Mouse (Mus musculus) kidney, postnatal 0 days (tissue): ENCODE results near the gene A130010J15Rik. TPM values are rescaled to one million over a fixed set of nuclear protein-coding genes. Genes with fewer than 3 reads are reported as not detected.

Source experiments
- ATAC-seq: fragments of 200-750 bp; cut with Nextera tagmentation; replicated peaks from 2 replicates; pipeline ENCODE4 v1.8.0; 2017; ENCODE audit warnings: low read depth, moderate number of reproducible peaks, moderate TSS enrichment, moderate library complexity; ENCODE audit not compliant: low FRiP score
- DNase-seq: peaks from one replicate; pipeline ENCODE4 v3.0.0-alpha.2; 2016; ENCODE audit warnings: low spot score
- H3K27ac ChIP-seq: fragments of 300-500 bp; sonication (generic); 2 replicates; pipeline ENCODE4 v1.5.1; 2014; ENCODE audit warnings: mild to moderate bottlenecking
- H3K27me3 ChIP-seq: fragments of 300-500 bp; sonication (generic); 2 replicates; pipeline ENCODE4 v1.6.1; 2014; ENCODE audit warnings: low read length, mixed read lengths; ENCODE audit not compliant: insufficient read depth
- H3K36me3 ChIP-seq: fragments of 300-500 bp; sonication (generic); 2 replicates; pipeline ENCODE4 v1.6.1; 2014; ENCODE audit warnings: low read length, mixed read lengths; ENCODE audit not compliant: insufficient read depth
- H3K4me1 ChIP-seq: fragments of 300-500 bp; sonication (generic); replicated peaks from 2 replicates; pipeline ENCODE4 v1.6.1; 2014; ENCODE audit warnings: antibody characterized with exemption, low read length, mixed read lengths; ENCODE audit not compliant: insufficient read depth
- H3K4me2 ChIP-seq: fragments of 300-500 bp; sonication (generic); 2 replicates; pipeline ENCODE4 v1.6.1; 2014; ENCODE audit warnings: mild to moderate bottlenecking, low read length, moderate library complexity, mixed read lengths
- H3K4me3 ChIP-seq: fragments of 300-500 bp; sonication (generic); replicated peaks from 2 replicates; pipeline ENCODE4 v1.5.1; 2014; ENCODE audit warnings: low read depth, low read length
- H3K9ac ChIP-seq: fragments of 300-500 bp; sonication (generic); 2 replicates; pipeline ENCODE4 v1.6.1; 2014; ENCODE audit warnings: low read depth, low read length
- H3K9me3 ChIP-seq: fragments of 300-500 bp; sonication (generic); replicated peaks from 2 replicates; pipeline ENCODE4 v1.6.1; 2016; ENCODE audit warnings: low read length, inconsistent platforms, mixed read lengths
- CTCF ChIP-seq: IDR thresholded peaks from 2 replicates; pipeline ENCODE4 v1.5.1; 2016; ENCODE audit warnings: antibody characterized with exemption, low read depth, mild to moderate bottlenecking, moderate library complexity
- WGBS: fragments of 180-500 bp; shearing (Covaris S2); extraction: QIAGEN DNeasy Blood & Tissue Kit; methylation state at CpG from one replicate; pipeline ENCODE4 v1.1.7; 2014; 5-methylcytosine and 5-hydroxymethylcytosine counted together
- polyA plus RNA-seq: library from polyadenylated mRNA; unstranded; fragments of >200 nt; fragmentation: Nextera tagmentation; extraction: Ambion mirVana; gene quantifications from 2 replicates; pipeline ENCODE4 v1.2.1, GENCODE M21; 2015

The A130010J15Rik gene
- polyA plus RNA-seq, 1 experiment from 2014 or later = 10.7 TPM

DNA sequence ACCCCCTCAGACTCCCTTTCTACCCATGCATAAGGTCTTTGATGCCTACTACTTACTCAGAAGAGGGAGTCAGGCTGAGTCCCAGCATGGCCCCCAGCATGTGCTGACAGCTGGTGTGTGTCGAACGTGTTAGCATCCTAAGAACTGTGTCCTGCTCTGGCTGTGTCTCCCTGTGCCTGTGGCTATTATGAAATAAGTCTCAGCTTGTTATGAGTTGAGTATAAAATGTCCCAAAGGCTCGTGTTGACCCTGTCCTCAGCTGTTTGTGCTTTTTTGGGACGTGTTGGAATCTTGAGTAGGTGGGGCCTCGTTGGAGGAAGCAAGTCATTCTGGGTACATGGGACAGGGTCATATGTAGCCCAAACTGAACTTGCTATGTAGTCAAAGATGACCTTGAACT is 46.2 kb downstream of the A130010J15Rik start:
- Histone ChIP-seq H3K36me3 (no peaks in the 10 kb centered on the region), H3K4me1 (no peaks in the 10 kb centered on the region), H3K27me3 (no peaks in the 10 kb centered on the region), H3K4me3 (no peak overlapping the region), H3K27ac (no peak overlapping the region), H3K4me2 (no peak overlapping the region), H3K9me3 (no peaks in the 10 kb centered on the region), H3K9ac (no peak overlapping the region)
- no peak for TF ChIP-seq CTCF
- DNase-seq (no peak), ATAC-seq (no peak)
- 70% methylated on average over 5 of the region's 5 CpGs for WGBS

DNA sequence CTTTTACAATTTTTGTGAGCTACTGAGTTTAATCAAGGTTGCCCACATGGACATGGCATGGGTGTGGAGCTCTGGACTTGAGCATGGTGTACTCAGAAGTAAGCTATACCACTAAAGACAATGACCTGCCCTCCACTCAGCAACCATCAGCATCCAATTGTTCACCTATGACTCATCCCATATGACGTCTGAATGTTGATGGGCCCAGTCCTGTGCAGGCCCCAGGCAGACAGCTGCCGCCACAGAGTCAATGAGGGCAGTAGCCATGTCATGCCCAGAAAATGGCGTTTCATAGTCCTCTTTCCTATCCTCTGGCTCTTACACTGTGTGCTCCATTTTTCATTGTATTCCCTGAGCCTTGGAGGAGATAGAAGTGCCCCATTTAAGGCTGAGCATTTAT is 48.2 kb downstream of the A130010J15Rik start:
- no peaks in the 10 kb centered on the region for H3K27me3 ChIP-seq
- no peak overlapping the region for H3K4me2 ChIP-seq
- WGBS = 77% methylated on average over 3 of the region's 3 CpGs
- H3K9me3 ChIP-seq = no peaks in the 10 kb centered on the region
- ATAC-seq (no peak), DNase-seq (no peak)
- H3K4me3 ChIP-seq = no peak overlapping the region
- no peak overlapping the region for H3K9ac ChIP-seq
- no peaks in the 10 kb centered on the region for H3K4me1 ChIP-seq
- H3K27ac ChIP-seq = no peak overlapping the region
- TF ChIP-seq CTCF = no peak
- no peaks in the 10 kb centered on the region for H3K36me3 ChIP-seq

DNA sequence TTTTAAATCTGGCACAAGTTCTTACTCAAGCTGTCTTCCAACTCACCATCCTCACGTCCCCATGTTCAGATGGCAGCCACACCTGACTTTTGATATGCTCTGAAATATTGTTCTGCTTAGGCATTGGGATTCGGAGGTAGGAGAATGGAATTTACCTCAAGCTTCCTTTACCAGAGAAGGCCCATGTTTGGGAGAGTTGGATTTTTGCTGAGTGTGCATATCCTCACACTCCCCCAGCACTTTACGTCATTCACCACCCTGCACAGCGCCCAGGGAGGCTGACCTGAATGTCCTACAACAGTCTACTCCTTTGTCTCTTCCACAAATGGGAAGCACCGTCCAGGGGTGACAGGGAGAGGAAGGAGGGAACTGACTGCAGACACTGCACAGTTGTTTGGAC is 52.6 kb downstream of the A130010J15Rik start:
- Histone ChIP-seq H3K4me1 (no peaks in the 10 kb centered on the region), H3K4me2 (no peak overlapping the region), H3K4me3 (no peak overlapping the region), H3K9me3 (no peaks in the 10 kb centered on the region), H3K27me3 (no peaks in the 10 kb centered on the region), H3K9ac (no peak overlapping the region), H3K27ac (no peak overlapping the region), H3K36me3 (no peaks in the 10 kb centered on the region)
- WGBS = 54% methylated on average over 5 of the region's 5 CpGs
- DNase-seq (no peak), ATAC-seq (0 out of 2 replicates have a peak, but pooled peaks have one; percentile 25)
- no peak for TF ChIP-seq CTCF

DNA sequence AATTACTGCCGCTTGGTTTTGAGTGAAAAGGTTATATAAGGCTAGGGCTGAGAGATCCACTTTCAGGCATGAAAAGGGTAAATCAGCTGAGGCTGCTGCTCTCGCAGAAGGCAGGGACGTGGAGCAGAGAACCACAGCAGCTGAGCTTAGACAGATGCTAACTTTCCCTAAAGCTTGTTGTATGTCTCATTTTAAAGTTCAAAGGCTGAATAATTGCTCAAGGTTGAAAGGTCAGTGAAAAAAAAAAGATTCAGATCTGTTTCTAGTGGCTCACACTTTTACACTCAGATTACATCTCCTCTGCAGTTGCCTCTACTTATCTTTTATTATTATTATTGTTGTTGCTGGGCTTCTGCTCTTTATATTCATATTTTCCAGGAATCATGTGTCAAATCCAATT is 57.7 kb downstream of the A130010J15Rik start:
- no peak for TF ChIP-seq CTCF

DNA sequence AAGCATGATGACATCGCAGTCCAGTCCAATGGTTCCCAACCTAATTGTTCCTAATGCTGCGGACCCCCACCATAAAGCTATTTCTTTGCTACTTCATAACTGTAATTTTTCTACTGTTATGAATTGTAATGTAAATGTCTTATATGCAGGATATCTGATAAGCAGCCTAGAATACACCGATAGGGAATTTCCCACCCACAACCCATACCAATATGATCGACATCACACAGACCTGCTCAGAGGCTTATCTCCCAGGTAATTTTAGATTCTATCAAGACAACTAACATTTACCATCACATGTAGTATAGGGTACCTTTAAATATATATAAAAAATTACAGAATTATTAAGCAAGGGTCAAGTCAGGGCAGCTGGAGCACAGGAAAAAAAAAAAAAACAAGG is 58.3 kb downstream of the A130010J15Rik start:
- no peak overlapping the region for H3K4me2 ChIP-seq
- no peaks in the 10 kb centered on the region for H3K9me3 ChIP-seq
- H3K27ac ChIP-seq = no peak overlapping the region
- no peak overlapping the region for H3K9ac ChIP-seq
- DNase-seq (no peak), ATAC-seq (no peak)
- H3K4me1 ChIP-seq = 0 out of 2 replicates have a peak, but pooled peaks cover 17% of the 10 kb centered on the region
- no peak for TF ChIP-seq CTCF
- no peaks in the 10 kb centered on the region for H3K36me3 ChIP-seq
- no peaks in the 10 kb centered on the region for H3K27me3 ChIP-seq
- H3K4me3 ChIP-seq = no peak overlapping the region
- 79% methylated on average over 4 of the region's 4 CpGs for WGBS

More for the DNA sequence above, 57.7 kb downstream of the A130010J15Rik start:
- Histone ChIP-seq H3K9me3 (no peaks in the 10 kb centered on the region), H3K4me2 (no peak overlapping the region), H3K4me3 (no peak overlapping the region), H3K4me1 (0 out of 2 replicates have a peak, but pooled peaks cover 13% of the 10 kb centered on the region), H3K9ac (no peak overlapping the region), H3K36me3 (no peaks in the 10 kb centered on the region), H3K27ac (peak overlapping the region; percentile 25; the same call in 1 of the 2 replicates), H3K27me3 (no peaks in the 10 kb centered on the region)
- 20% methylated on average over 3 of the region's 3 CpGs for WGBS
- no peak for ATAC-seq
- DNase-seq = no peak

DNA sequence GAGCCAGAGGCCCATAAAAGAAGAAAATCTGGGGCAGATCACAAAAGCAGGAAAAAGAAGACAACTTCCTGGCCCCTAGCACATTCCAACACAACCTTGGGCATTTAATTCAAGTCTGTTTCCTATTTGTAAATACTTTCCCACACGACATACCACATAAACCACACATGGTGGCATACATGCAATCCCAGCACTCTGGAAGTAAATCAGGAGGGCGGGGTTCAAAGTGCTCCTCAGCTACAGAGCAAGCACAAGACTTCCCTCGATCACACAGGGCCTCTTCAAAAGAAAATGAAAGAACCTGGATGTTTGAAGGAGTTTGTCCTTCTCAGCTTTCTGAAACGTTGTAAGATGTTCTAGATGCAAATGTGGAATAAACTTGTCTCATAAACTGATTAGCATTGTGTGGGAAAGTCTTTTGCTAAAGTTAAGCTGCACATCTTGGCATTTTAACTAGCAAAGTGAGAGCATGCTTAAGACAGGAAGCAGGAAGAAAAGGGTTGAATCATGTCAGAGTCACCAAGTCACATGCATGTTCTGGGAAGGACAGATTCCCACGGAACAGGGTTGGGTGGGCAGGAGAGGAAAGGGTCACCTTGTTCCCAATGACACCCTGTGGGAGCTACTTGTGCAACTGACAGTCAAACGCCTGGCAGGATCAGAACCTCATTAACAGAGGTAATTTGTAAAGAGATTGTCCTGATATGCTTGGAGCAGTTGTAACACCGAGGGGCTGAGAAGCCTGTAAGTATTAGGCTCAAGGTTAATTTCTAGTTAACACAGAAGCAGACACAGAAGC is 59.1 kb downstream of the A130010J15Rik start:
- no peak for DNase-seq
- no peak for TF ChIP-seq CTCF
- Histone ChIP-seq H3K4me3 (no peak overlapping the region), H3K9me3 (no peaks in the 10 kb centered on the region), H3K4me2 (no peak overlapping the region), H3K36me3 (no peaks in the 10 kb centered on the region), H3K4me1 (0 out of 2 replicates have a peak, but pooled peaks cover 17% of the 10 kb centered on the region), H3K27ac (peak overlapping the region; percentile 70), H3K9ac (no peak overlapping the region), H3K27me3 (no peaks in the 10 kb centered on the region)
- ATAC-seq = no peak
- WGBS = 29% methylated on average over 7 of the region's 7 CpGs

Other genes starting within 250 kb of the A130010J15Rik start
- 0.62 and 0.71 TPM in 2 replicates for gene Syt14, start 132.3 kb upstream of the A130010J15Rik start, polyA plus RNA-seq
- 3.6 and 4.0 TPM in 2 replicates for gene Diexf, start 37.8 kb upstream of the A130010J15Rik start, polyA plus RNA-seq
- gene Irf6, start 14.9 kb upstream of the A130010J15Rik start, polyA plus RNA-seq = 17.2 and 17.3 TPM in 2 replicates
- 1.4 and 1.7 TPM in 2 replicates for gene Traf3ip3, start 33.7 kb downstream of the A130010J15Rik start, polyA plus RNA-seq
- gene Lamb3, start 39.7 kb downstream of the A130010J15Rik start, polyA plus RNA-seq = 1.6 and 1.9 TPM in 2 replicates
- gene Hsd11b1, start 96.0 kb downstream of the A130010J15Rik start, polyA plus RNA-seq = 8.7 and 11.4 TPM in 2 replicates
- 47.6 and 48.9 TPM in 2 replicates for gene G0s2, start 105.2 kb downstream of the A130010J15Rik start, polyA plus RNA-seq
- 6.8 and 8.5 TPM in 2 replicates for gene Camk1g, start 202.3 kb downstream of the A130010J15Rik start, polyA plus RNA-seq